Mouse (Mus musculus): Measurements from ENCODE around the gene Elf2.

DNA sequence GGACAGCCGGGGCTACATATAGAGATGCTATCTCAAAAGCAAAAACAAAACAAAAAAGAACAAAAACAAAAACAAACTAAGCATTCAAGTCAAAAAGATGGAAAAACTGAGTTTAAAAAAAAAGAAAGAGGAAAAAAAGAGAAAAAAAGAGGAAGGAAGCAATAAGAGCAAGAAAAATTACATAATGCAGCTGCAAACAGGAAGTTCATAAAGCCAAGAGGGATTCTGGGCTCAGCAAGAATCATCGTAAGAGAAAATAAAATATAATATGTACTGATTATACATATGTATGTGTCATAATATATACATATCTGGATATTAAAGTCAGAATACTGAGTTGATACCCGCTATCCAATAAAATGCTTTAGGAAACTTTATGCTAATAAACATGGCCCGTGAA, 58.7 kb downstream of the Elf2 start:
- no peak for TF ChIP-seq CTCF (IDR thresholded peaks at IDR 0.05; ENCODE audit: low read depth, low read length)
- no peak for TF ChIP-seq GATA1 (IDR thresholded peaks at IDR 0.05; ENCODE audit: borderline replicate concordance, low read length)
- no peak for TF ChIP-seq GATA2 (IDR thresholded peaks at IDR 0.05; ENCODE audit: borderline replicate concordance, low read depth, low read length)
- TF ChIP-seq TAL1 (conservative IDR thresholded peaks at IDR 0.05; ENCODE audit: low read depth, low read length) = no peak
- TF ChIP-seq POLR2AphosphoS5 (IDR thresholded peaks at IDR 0.05; ENCODE audit: insufficient replicate concordance, low read depth, low read length) = no peak

Measured in G1E (cell line).